Mouse (Mus musculus): ENCODE results near the gene 6330403K07Rik. TPM values are rescaled to one million over a fixed set of nuclear protein-coding genes. Genes with fewer than 3 reads are reported as not detected.

6330403K07Rik gene
- polyA plus RNA-seq, 1 experiment from 2014 or later: 50.1 TPM

DNA sequence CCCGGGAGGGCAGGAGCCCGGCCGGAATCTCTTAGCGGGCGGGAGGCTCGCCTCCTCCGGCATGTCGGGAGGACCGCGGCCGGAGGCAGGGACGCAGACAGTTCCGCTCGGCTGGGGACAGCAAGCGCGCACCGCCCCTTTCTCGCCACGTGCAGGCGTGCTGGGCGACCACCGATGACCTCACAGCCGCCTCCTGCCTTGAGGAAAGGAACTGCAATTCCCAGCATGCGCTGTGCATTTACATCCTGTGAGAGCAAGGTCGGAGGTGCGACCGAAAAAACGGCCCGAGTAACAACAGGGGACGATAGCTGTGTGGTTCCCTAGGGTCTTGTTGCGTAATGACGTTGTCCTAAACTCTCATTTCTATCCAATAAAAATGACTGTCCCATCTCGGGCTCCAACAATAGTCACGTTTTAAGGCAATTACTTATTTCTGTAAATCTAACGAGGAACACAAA is 29.0 kb downstream of the 6330403K07Rik start, which contains the start of gene Dhx33:
Gene Dhx33 (minus strand): TSS at position 122 of the 458 bp plus-strand sequence.
- ATAC-seq (ENCODE audit: low read depth) (peak; percentile 98), DNase-seq (ENCODE audit: low spot score) (peak; percentile 100)
- peaks cover 21% of the 10 kb centered on the region for H3K36me3 ChIP-seq (ENCODE audit: control insufficient read depth, insufficient read depth, low read length)

DNA sequence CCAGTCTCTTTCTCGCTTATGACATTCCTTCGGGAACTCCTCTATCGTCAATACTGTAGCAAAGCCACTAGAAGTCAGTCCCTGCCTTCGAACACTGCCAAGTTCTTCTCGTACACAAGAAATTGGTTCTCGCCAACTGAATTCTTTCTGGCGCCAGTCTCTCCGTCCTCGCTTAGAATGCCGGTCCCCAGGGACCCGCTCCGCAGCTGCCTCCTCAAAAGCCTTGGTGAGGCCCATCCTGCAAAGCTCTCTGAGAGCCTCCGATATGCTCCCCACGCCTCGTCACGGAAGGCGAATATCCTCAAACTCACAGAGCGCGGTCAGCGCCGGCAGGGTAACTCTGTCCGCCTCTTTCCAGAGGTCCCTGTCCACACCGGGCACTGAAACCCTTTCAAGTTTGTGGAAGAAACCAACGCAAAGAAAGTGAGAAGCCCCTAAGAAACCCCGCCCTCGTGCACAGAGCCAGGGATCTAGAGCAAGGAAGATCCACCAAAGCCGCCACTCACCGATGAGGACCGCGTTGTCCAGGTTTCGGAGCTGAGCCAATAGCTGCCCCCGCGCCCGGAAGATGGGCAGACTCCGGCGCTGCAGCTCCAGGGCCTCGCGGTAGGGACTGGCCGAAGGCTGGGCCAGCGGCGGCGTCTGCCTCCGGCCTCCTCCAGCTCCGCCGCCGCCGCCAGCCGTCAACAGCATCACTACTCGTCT is 29.6 kb downstream of the 6330403K07Rik start:
- under 1% methylated on average over 39 of the region's 49 CpGs for WGBS
- Histone ChIP-seq H3K27me3 (replicated peaks; ENCODE audit: control insufficient read depth, insufficient read depth, low read length) (no peaks in the 10 kb centered on the region), H3K27ac (replicated peaks; ENCODE audit: low read depth, low read length) (peak overlapping the region; percentile 54), H3K4me2 (ENCODE audit: low read depth, low read length) (peak overlapping the region; percentile 69), H3K36me3 (ENCODE audit: control insufficient read depth, insufficient read depth, low read length) (peaks cover 23% of the 10 kb centered on the region), H3K4me3 (ENCODE audit: low read depth, low read length) (peak overlapping the region; percentile 96), H3K9me3 (ENCODE audit: control insufficient read depth, low read length) (no peaks in the 10 kb centered on the region), H3K4me1 (ENCODE audit: control insufficient read depth, insufficient read depth, low read length) (peaks cover 13% of the 10 kb centered on the region), H3K9ac (ENCODE audit: low read depth, low read length) (peak overlapping the region; percentile 74)
- ATAC-seq (ENCODE audit: low read depth) (peak; percentile 76), DNase-seq (ENCODE audit: low spot score) (peak; percentile 76)

More for the DNA sequence above, 29.0 kb downstream of the 6330403K07Rik start, which contains the start of gene Dhx33:
- WGBS: under 1% methylated on average over 27 of the region's 35 CpGs
- Histone ChIP-seq H3K4me1 (ENCODE audit: control insufficient read depth, insufficient read depth, low read length) (peaks cover 13% of the 10 kb centered on the region), H3K9me3 (ENCODE audit: control insufficient read depth, low read length) (no peaks in the 10 kb centered on the region), H3K27ac (replicated peaks; ENCODE audit: low read depth, low read length) (peak within 1 kb of the TSS; percentile 68), H3K9ac (ENCODE audit: low read depth, low read length) (peak within 1 kb of the TSS; percentile 74), H3K4me2 (ENCODE audit: low read depth, low read length) (peak within 1 kb of the TSS; percentile 69), H3K4me3 (ENCODE audit: low read depth, low read length) (peak within 1 kb of the TSS; percentile 96), H3K27me3 (replicated peaks; ENCODE audit: control insufficient read depth, insufficient read depth, low read length) (no peaks in the 10 kb centered on the region)

DNA sequence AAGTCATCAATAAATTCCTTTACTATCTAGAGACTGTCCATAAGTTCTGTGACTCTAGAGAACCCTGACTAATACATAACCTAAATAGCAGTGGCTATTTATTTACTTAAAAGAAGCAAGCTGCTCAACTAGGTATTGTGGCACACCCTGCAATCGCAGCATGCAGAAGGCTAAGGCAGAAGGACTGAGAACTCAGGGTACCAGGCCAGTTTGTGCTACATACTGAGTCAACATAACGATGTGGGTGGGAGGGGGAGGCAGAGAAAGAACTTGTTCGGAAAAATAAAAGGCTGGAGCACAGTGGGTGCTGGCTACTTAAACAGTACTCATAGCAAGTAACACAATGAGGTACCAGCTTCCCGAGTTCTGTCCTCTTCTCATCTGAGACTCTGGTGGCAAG is 32.1 kb downstream of the 6330403K07Rik start:
- Histone ChIP-seq H3K9ac (ENCODE audit: low read depth, low read length) (no peak overlapping the region), H3K4me2 (ENCODE audit: low read depth, low read length) (no peak overlapping the region), H3K36me3 (ENCODE audit: control insufficient read depth, insufficient read depth, low read length) (peaks cover 42% of the 10 kb centered on the region), H3K4me1 (ENCODE audit: control insufficient read depth, insufficient read depth, low read length) (peaks cover 13% of the 10 kb centered on the region), H3K27ac (replicated peaks; ENCODE audit: low read depth, low read length) (no peak overlapping the region), H3K27me3 (replicated peaks; ENCODE audit: control insufficient read depth, insufficient read depth, low read length) (no peaks in the 10 kb centered on the region), H3K9me3 (ENCODE audit: control insufficient read depth, low read length) (no peaks in the 10 kb centered on the region), H3K4me3 (ENCODE audit: low read depth, low read length) (no peak overlapping the region)
- WGBS: 93% methylated on average over 4 of the region's 4 CpGs
- ATAC-seq (ENCODE audit: low read depth) (no peak), DNase-seq (ENCODE audit: low spot score) (no peak)

DNA sequence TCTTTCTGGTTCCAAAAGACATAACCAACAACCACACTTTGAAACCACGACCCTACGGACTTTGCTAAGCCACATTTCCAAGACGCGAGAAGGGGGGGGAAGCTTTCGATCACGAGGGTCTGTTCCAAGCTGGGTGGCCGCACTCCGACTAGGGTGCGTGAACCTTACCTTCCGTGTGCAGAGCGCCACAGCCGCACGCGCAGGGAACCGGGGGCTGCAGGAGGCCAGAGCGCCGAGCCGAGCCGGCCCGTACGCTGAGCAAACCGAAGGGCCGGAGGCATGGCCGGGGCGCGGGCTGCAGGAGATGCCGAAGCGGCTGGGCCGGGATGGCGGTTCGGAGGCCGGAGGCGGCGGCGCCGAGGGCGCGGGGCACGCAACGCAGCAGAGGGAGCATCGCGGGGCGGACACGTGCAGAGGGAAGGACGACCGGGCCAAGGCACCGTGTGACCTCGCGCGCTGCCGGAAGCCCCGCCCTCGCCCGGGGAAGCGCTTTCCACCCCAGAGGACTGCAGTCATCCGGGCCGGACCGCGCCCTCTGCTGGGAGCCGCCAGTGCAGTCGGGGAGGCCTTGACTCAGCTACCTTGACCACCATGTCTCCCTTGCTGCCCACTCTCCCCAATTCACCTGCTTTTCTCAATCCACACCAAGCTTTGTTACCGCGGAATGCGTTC is 50.6 kb downstream of the 6330403K07Rik start, which contains the start of gene C1qbp:
Gene C1qbp (minus strand): TSS at position 470 of the 672 bp plus-strand sequence.
- Histone ChIP-seq H3K36me3 (ENCODE audit: control insufficient read depth, insufficient read depth, low read length) (peaks cover 64% of the 10 kb centered on the region), H3K4me3 (ENCODE audit: low read depth, low read length) (peak within 1 kb of the TSS; percentile 99), H3K9ac (ENCODE audit: low read depth, low read length) (peak within 1 kb of the TSS; percentile 94), H3K9me3 (ENCODE audit: control insufficient read depth, low read length) (no peaks in the 10 kb centered on the region), H3K27me3 (replicated peaks; ENCODE audit: control insufficient read depth, insufficient read depth, low read length) (no peaks in the 10 kb centered on the region), H3K4me2 (ENCODE audit: low read depth, low read length) (peak within 1 kb of the TSS; percentile 80), H3K4me1 (ENCODE audit: control insufficient read depth, insufficient read depth, low read length) (peaks cover 11% of the 10 kb centered on the region; the same call in 1 of the 2 replicates), H3K27ac (replicated peaks; ENCODE audit: low read depth, low read length) (no peak within 1 kb of the TSS; the same call in 1 of the 2 replicates)
- under 1% methylated on average over 37 of the region's 64 CpGs for WGBS
- peak; percentile 98 for ATAC-seq (ENCODE audit: low read depth)
- peak; percentile 92 for DNase-seq (ENCODE audit: low spot score)

DNA sequence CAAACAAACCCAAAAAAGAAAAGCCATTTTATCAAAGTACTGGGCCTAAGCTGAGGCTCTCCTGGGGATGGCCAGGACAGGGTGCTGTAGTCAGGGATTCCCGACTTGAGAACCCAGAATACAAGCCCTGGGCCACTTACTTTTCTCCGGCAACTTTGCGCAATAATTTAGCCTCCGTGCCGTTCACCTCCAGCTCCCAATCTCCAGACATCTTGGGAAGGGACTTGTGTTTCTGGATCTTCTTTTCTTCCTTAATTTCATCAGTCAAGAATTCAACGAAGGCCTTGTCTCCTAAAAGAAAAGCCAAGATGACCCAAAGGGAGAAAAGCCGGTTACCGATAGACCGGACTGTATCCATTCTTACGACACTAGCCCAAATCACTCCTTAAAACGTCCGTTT is 51.3 kb downstream of the 6330403K07Rik start:
- no peaks in the 10 kb centered on the region for H3K27me3 ChIP-seq (replicated peaks; ENCODE audit: control insufficient read depth, insufficient read depth, low read length)
- WGBS: 8% methylated on average over 12 of the region's 12 CpGs
- DNase-seq (ENCODE audit: low spot score): no peak
- no peak for ATAC-seq (ENCODE audit: low read depth)
- H3K27ac ChIP-seq (replicated peaks; ENCODE audit: low read depth, low read length): no peak overlapping the region
- H3K9me3 ChIP-seq (ENCODE audit: control insufficient read depth, low read length): no peaks in the 10 kb centered on the region
- H3K4me2 ChIP-seq (ENCODE audit: low read depth, low read length): peak overlapping the region; percentile 80
- peaks cover 11% of the 10 kb centered on the region; the same call in 1 of the 2 replicates for H3K4me1 ChIP-seq (ENCODE audit: control insufficient read depth, insufficient read depth, low read length)
- peaks cover 64% of the 10 kb centered on the region for H3K36me3 ChIP-seq (ENCODE audit: control insufficient read depth, insufficient read depth, low read length)
- H3K4me3 ChIP-seq (ENCODE audit: low read depth, low read length): peak overlapping the region; percentile 99
- peak overlapping the region; percentile 94 for H3K9ac ChIP-seq (ENCODE audit: low read depth, low read length)

Other genes with a start within 250 kb of the 6330403K07Rik start
- gene Scimp, start 220.9 kb downstream of the 6330403K07Rik start, polyA plus RNA-seq (2014; fragmentation: Nextera tagmentation; extraction: Ambion mirVana): 0.50 and 0.83 TPM in 2 replicates
- 29.4 and 31.8 TPM in 2 replicates for gene Rabep1, start 188.7 kb downstream of the 6330403K07Rik start, polyA plus RNA-seq (2014; fragmentation: Nextera tagmentation; extraction: Ambion mirVana)
- gene Nup88, start 63.5 kb downstream of the 6330403K07Rik start, polyA plus RNA-seq (2014; fragmentation: Nextera tagmentation; extraction: Ambion mirVana): 118 TPM in 2 replicates
- 67.3 and 68.3 TPM in 2 replicates for gene Rpain, start 63.3 kb downstream of the 6330403K07Rik start, polyA plus RNA-seq (2014; fragmentation: Nextera tagmentation; extraction: Ambion mirVana)
- gene C1qbp, start 50.5 kb downstream of the 6330403K07Rik start, polyA plus RNA-seq (2014; fragmentation: Nextera tagmentation; extraction: Ambion mirVana): 223 and 224 TPM in 2 replicates
- 20.3 and 21.3 TPM in 2 replicates for gene Dhx33, start 29.1 kb downstream of the 6330403K07Rik start, polyA plus RNA-seq (2014; fragmentation: Nextera tagmentation; extraction: Ambion mirVana)
- 29.2 and 30.0 TPM in 2 replicates for gene Mis12, start 13.9 kb downstream of the 6330403K07Rik start, polyA plus RNA-seq (2014; fragmentation: Nextera tagmentation; extraction: Ambion mirVana)
- gene Derl2, start 13.7 kb downstream of the 6330403K07Rik start, polyA plus RNA-seq (2014; fragmentation: Nextera tagmentation; extraction: Ambion mirVana): 41.4 and 46.3 TPM in 2 replicates
- 0.26 TPM in 1 of 2 replicates, not detected in the other for gene Nlrp1a, start 111.2 kb upstream of the 6330403K07Rik start, polyA plus RNA-seq (2014; fragmentation: Nextera tagmentation; extraction: Ambion mirVana)
- 0.04 and 0.08 TPM in 2 replicates for gene Nlrp1b, start 197.2 kb upstream of the 6330403K07Rik start, polyA plus RNA-seq (2014; fragmentation: Nextera tagmentation; extraction: Ambion mirVana)